Mouse (Mus musculus): ENCODE measurements at regions not wholly inside any gene's neighbourhood (a gene's known extent, or its start where the extent isn't known, plus 50 kb on each side); places are given as distances from the start of the nearest gene placed in this dataset.
A peak's percentile ranks its signal among the peaks of the same experiment; 100 is the strongest.

GRCm38 (mm10) chr5:148708014-148708741, 155.6 kb upstream of the Ubl3 start:
- TF ChIP-seq CTCF (IDR thresholded peaks at IDR 0.05; ENCODE audit: extremely low read depth, insufficient read depth, low read length) (no peak), POLR2A (IDR thresholded peaks at IDR 0.05; ENCODE audit: extremely low read depth, insufficient read depth, low read length) (0 out of 2 replicates have a peak, but pooled peaks have one; percentile 9)
